Mouse (Mus musculus) intestine, embryonic 14.5 days (tissue): ENCODE results near the gene Adarb1. TPM values are rescaled to one million over a fixed set of nuclear protein-coding genes. Genes with fewer than 3 reads are reported as not detected.

Experiments
- ATAC-seq: fragments of 200-750 bp; cut with Nextera tagmentation; replicated peaks from 2 replicates; pipeline ENCODE4 v1.8.0; 2017; ENCODE audit warnings: low read depth, moderate number of reproducible peaks, moderate TSS enrichment, moderate library complexity; ENCODE audit not compliant: low FRiP score, low TSS enrichment
- DNase-seq: peaks from one replicate; pipeline ENCODE4 v3.0.0-alpha.2; 2018; ENCODE audit warnings: low spot score
- H3K27ac ChIP-seq: fragments of 300-500 bp; sonication (generic); 2 replicates; pipeline ENCODE4 v1.5.1; 2014; ENCODE audit warnings: low read depth, mild to moderate bottlenecking, control low read depth
- H3K27me3 ChIP-seq: fragments of 300-500 bp; sonication (generic); replicated peaks from 2 replicates; pipeline ENCODE4 v1.6.1; 2014; ENCODE audit warnings: low read length, control low read depth; ENCODE audit not compliant: control insufficient read depth, insufficient read depth
- H3K36me3 ChIP-seq: fragments of 300-500 bp; sonication (generic); 2 replicates; pipeline ENCODE4 v1.6.1; 2014; ENCODE audit warnings: low read length, control low read depth; ENCODE audit not compliant: control insufficient read depth, insufficient read depth
- H3K4me1 ChIP-seq: fragments of 300-500 bp; sonication (generic); replicated peaks from 2 replicates; pipeline ENCODE4 v1.6.1; 2014; ENCODE audit warnings: low read length, control low read depth, mixed read lengths; ENCODE audit not compliant: control insufficient read depth, insufficient read depth
- H3K4me2 ChIP-seq: fragments of 300-500 bp; sonication (generic); 2 replicates; pipeline ENCODE4 v1.6.1; 2014; ENCODE audit warnings: low read length
- H3K4me3 ChIP-seq: fragments of 300-500 bp; sonication (generic); 2 replicates; pipeline ENCODE4 v1.5.1; 2014; ENCODE audit warnings: low read depth, low read length, control low read depth, mixed read lengths
- H3K9ac ChIP-seq: fragments of 300-500 bp; sonication (generic); 2 replicates; pipeline ENCODE4 v1.6.1; 2014; ENCODE audit warnings: mild to moderate bottlenecking, low read length
- H3K9me3 ChIP-seq: fragments of 300-500 bp; sonication (generic); 2 replicates; pipeline ENCODE4 v1.6.1; 2016; ENCODE audit warnings: low read length, control low read depth; ENCODE audit not compliant: control insufficient read depth
- WGBS: fragments of 180-500 bp; shearing (Covaris S2); extraction: QIAGEN DNeasy Blood & Tissue Kit; methylation state at CpG from one replicate; pipeline ENCODE4 v1.1.7; 2014; 5-methylcytosine and 5-hydroxymethylcytosine counted together
- polyA plus RNA-seq: library from polyadenylated mRNA; unstranded; fragments of >200 nt; fragmentation: Nextera tagmentation; extraction: Ambion mirVana; gene quantifications from 2 replicates; pipeline ENCODE4 v1.2.1, GENCODE M21; 2014

Adarb1 gene
- polyA plus RNA-seq, 1 experiment from 2014 or later = 3.8 TPM

DNA sequence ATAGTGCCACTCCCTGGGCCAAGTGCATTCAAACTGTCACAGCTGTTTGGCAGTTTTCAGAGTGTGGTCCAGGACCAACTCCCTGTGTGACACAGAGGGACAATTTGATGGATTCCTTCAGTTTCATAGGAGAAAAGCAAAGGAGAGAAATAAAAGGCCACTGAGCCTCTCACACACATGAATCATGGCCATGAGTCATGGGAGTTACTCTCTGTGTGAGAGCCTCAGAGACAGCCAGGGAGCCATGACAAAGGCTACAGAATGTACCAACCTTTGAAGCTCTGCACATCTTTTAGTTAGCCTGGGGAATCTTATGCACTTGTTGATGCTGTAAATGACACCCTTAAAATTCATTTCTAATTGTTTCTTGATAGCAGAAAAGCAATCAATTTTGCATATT, 12.7 kb upstream of the Adarb1 start:
- no peak overlapping the region for H3K27ac ChIP-seq
- H3K4me3 ChIP-seq = no peak overlapping the region
- no peaks in the 10 kb centered on the region for H3K27me3 ChIP-seq
- no peaks in the 10 kb centered on the region for H3K36me3 ChIP-seq
- no peaks in the 10 kb centered on the region for H3K4me1 ChIP-seq
- no peak overlapping the region for H3K4me2 ChIP-seq
- H3K9me3 ChIP-seq = no peaks in the 10 kb centered on the region
- no peak for DNase-seq
- no peak overlapping the region for H3K9ac ChIP-seq
- ATAC-seq = no peak

GRCm38 (mm10) chr10:77429921-77430320, 11.9 kb upstream of the Adarb1 start:
- 88% methylated on average over 5 of the region's 5 CpGs for WGBS
- H3K36me3 ChIP-seq = no peaks in the 10 kb centered on the region
- no peaks in the 10 kb centered on the region for H3K9me3 ChIP-seq
- no peak for ATAC-seq
- no peak for DNase-seq
- H3K27me3 ChIP-seq = no peaks in the 10 kb centered on the region
- H3K9ac ChIP-seq = no peak overlapping the region
- H3K4me3 ChIP-seq = no peak overlapping the region
- H3K4me1 ChIP-seq = no peaks in the 10 kb centered on the region
- no peak overlapping the region for H3K27ac ChIP-seq
- H3K4me2 ChIP-seq = no peak overlapping the region

- no peak overlapping the region for H3K4me2 ChIP-seq
- H3K4me1 ChIP-seq = no peaks in the 10 kb centered on the region
- no peak overlapping the region for H3K27ac ChIP-seq
- ATAC-seq (0 out of 2 replicates have a peak, but pooled peaks have one; percentile 40), DNase-seq (no peak)
- H3K9ac ChIP-seq = no peak overlapping the region
- WGBS = 32% methylated on average over 2 of the region's 2 CpGs
- no peaks in the 10 kb centered on the region for H3K36me3 ChIP-seq
- no peak overlapping the region for H3K4me3 ChIP-seq
- H3K9me3 ChIP-seq = no peaks in the 10 kb centered on the region
- H3K27me3 ChIP-seq = no peaks in the 10 kb centered on the region
Measured at GRCm38 (mm10) chr10:77427610-77428009, 9.5 kb upstream of the Adarb1 start.

GRCm38 (mm10) chr10:77420190-77420589, 2.1 kb upstream of the Adarb1 start:
- peaks cover 8% of the 10 kb centered on the region for H3K4me1 ChIP-seq
- H3K4me2 ChIP-seq = no peak overlapping the region
- peaks cover 23% of the 10 kb centered on the region for H3K27me3 ChIP-seq
- WGBS = 99% methylated on average over 3 of the region's 3 CpGs
- H3K9ac ChIP-seq = no peak overlapping the region
- no peaks in the 10 kb centered on the region for H3K9me3 ChIP-seq
- ATAC-seq = no peak
- no peak for DNase-seq
- no peak overlapping the region for H3K4me3 ChIP-seq
- no peak overlapping the region for H3K27ac ChIP-seq
- H3K36me3 ChIP-seq = no peaks in the 10 kb centered on the region

- H3K27me3 ChIP-seq = peaks cover 24% of the 10 kb centered on the region
- peak; percentile 59 for ATAC-seq
- no peaks in the 10 kb centered on the region for H3K9me3 ChIP-seq
- H3K4me2 ChIP-seq = peak overlapping the region; percentile 88
- peak overlapping the region; percentile 56 for H3K9ac ChIP-seq
- H3K4me3 ChIP-seq = peak overlapping the region; percentile 59
- no peak overlapping the region for H3K27ac ChIP-seq
- under 1% methylated on average over 53 of the region's 70 CpGs for WGBS
- no peaks in the 10 kb centered on the region for H3K36me3 ChIP-seq
- peaks cover 8% of the 10 kb centered on the region for H3K4me1 ChIP-seq
- DNase-seq = peak; percentile 71
Measured at GRCm38 (mm10) chr10:77417240-77418102, 599 bp downstream of the Adarb1 start.

- Histone ChIP-seq H3K36me3 (no peaks in the 10 kb centered on the region), H3K4me1 (peaks cover 8% of the 10 kb centered on the region), H3K27me3 (peaks cover 24% of the 10 kb centered on the region), H3K4me2 (peak overlapping the region; percentile 88), H3K9me3 (no peaks in the 10 kb centered on the region), H3K27ac (no peak overlapping the region), H3K4me3 (peak overlapping the region; percentile 59), H3K9ac (no peak overlapping the region)
- 8% methylated on average over 24 of the region's 24 CpGs for WGBS
- no peak for ATAC-seq
- DNase-seq = peak; percentile 59
Measured at GRCm38 (mm10) chr10:77416666-77417239, 1.3 kb downstream of the Adarb1 start.

- Histone ChIP-seq H3K27ac (no peak overlapping the region), H3K36me3 (no peaks in the 10 kb centered on the region), H3K4me3 (no peak overlapping the region), H3K4me1 (peaks cover 8% of the 10 kb centered on the region), H3K9me3 (no peaks in the 10 kb centered on the region), H3K27me3 (peaks cover 24% of the 10 kb centered on the region), H3K4me2 (no peak overlapping the region), H3K9ac (no peak overlapping the region)
- no peak for ATAC-seq
- WGBS = 89% methylated on average over 5 of the region's 5 CpGs
- no peak for DNase-seq
Measured at GRCm38 (mm10) chr10:77415867-77416266, 2.2 kb downstream of the Adarb1 start.

DNA sequence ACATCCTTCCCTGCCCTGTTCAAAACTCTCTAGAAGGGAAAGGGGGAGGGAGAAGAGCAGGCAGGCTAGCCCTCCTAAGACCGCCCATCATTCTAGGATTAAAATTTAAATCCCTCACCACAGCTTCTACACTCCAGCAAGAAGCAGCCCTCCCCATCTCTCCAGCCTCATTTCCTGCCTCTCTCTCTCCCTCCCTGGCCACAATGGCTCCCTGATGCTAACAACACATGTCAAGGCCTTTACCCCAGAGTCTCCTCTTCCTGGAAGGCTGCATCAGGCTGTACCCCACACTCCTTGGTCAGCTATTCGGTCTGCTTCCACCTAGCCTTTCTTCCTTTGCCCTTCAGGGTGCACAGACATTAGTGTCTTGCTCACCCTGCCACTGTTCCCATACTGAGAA, 4.3 kb downstream of the Adarb1 start:
- ATAC-seq = no peak

More for the DNA sequence above, 4.3 kb downstream of the Adarb1 start:
- H3K4me3 ChIP-seq = no peak overlapping the region
- no peak overlapping the region for H3K9ac ChIP-seq
- peaks cover 24% of the 10 kb centered on the region for H3K27me3 ChIP-seq
- no peaks in the 10 kb centered on the region for H3K36me3 ChIP-seq
- peaks cover 8% of the 10 kb centered on the region for H3K4me1 ChIP-seq
- WGBS = 64% methylated on average over 2 of the region's 2 CpGs
- no peaks in the 10 kb centered on the region for H3K9me3 ChIP-seq
- H3K4me2 ChIP-seq = no peak overlapping the region
- DNase-seq = no peak
- H3K27ac ChIP-seq = no peak overlapping the region
